Mouse (Mus musculus) lung, postnatal 0 days (tissue): Measurements from ENCODE around the gene Arhgef19. TPM values are rescaled to one million over a fixed set of nuclear protein-coding genes. Genes with fewer than 3 reads are reported as not detected.

ENCODE experiments used
- ATAC-seq: fragments of 200-750 bp; cut with Nextera tagmentation; 2 replicates; pipeline ENCODE4 v1.8.0; 2017; ENCODE audit warnings: moderate library complexity
- DNase-seq: peaks from one replicate; pipeline ENCODE4 v3.0.0-alpha.2; 2016; ENCODE audit warnings: low spot score
- H3K27ac ChIP-seq: fragments of 300-500 bp; sonication (generic); 2 replicates; pipeline ENCODE4 v1.5.1; 2014; ENCODE audit warnings: antibody characterized with exemption, mild to moderate bottlenecking, low read length, mixed read lengths
- H3K27me3 ChIP-seq: fragments of 300-500 bp; sonication (generic); replicated peaks from 2 replicates; pipeline ENCODE4 v1.6.1; 2014; ENCODE audit warnings: low read length, mixed read lengths; ENCODE audit not compliant: insufficient read depth
- H3K36me3 ChIP-seq: fragments of 300-500 bp; sonication (generic); 2 replicates; pipeline ENCODE4 v1.6.1; 2014; ENCODE audit warnings: low read length, mixed read lengths; ENCODE audit not compliant: insufficient read depth
- H3K4me1 ChIP-seq: fragments of 300-500 bp; sonication (generic); 2 replicates; pipeline ENCODE4 v1.6.1; 2014; ENCODE audit warnings: antibody characterized with exemption, low read depth, low read length, mixed read lengths; ENCODE audit not compliant: insufficient read depth
- H3K4me2 ChIP-seq: fragments of 300-500 bp; sonication (generic); replicated peaks from 2 replicates; pipeline ENCODE4 v1.6.1; 2014; ENCODE audit warnings: low read depth, mild to moderate bottlenecking, low read length, moderate library complexity, mixed read lengths
- H3K4me3 ChIP-seq: fragments of 300-500 bp; sonication (generic); 2 replicates; pipeline ENCODE4 v1.5.1; 2014; ENCODE audit warnings: low read depth, low read length
- H3K9ac ChIP-seq: fragments of 300-500 bp; sonication (generic); replicated peaks from 2 replicates; pipeline ENCODE4 v1.6.1; 2014; ENCODE audit warnings: low read depth, mild to moderate bottlenecking
- H3K9me3 ChIP-seq: fragments of 300-500 bp; sonication (generic); 2 replicates; pipeline ENCODE4 v1.6.1; 2016; ENCODE audit warnings: low read length, mixed read lengths
- CTCF ChIP-seq: IDR thresholded peaks from 2 replicates; pipeline ENCODE4 v1.5.1; 2016; ENCODE audit warnings: antibody characterized with exemption, mild to moderate bottlenecking
- EP300 ChIP-seq: IDR thresholded peaks from 2 replicates; pipeline ENCODE4 v1.6.1; 2016; ENCODE audit warnings: antibody characterized with exemption, mild to moderate bottlenecking, control low read depth
- WGBS: fragments of 180-500 bp; shearing (Covaris S2); extraction: QIAGEN DNeasy Blood & Tissue Kit; methylation state at CpG from one replicate; pipeline ENCODE4 v1.1.7; 2014; 5-methylcytosine and 5-hydroxymethylcytosine counted together
- polyA plus RNA-seq: library from polyadenylated mRNA; unstranded; fragments of >200 nt; fragmentation: Nextera tagmentation; extraction: Ambion mirVana; gene quantifications from 2 replicates; pipeline ENCODE4 v1.2.1, GENCODE M21; 2015

The Arhgef19 gene
- polyA plus RNA-seq, 1 experiment from 2014 or later = 2.9 TPM

- no peak overlapping the region for H3K9ac ChIP-seq
- WGBS = 51% methylated on average over 12 of the region's 12 CpGs
- DNase-seq (no peak), ATAC-seq (no peak)
- H3K4me3 ChIP-seq = no peak overlapping the region
- H3K4me2 ChIP-seq = no peak overlapping the region
- no peaks in the 10 kb centered on the region for H3K9me3 ChIP-seq
- H3K4me1 ChIP-seq = peaks cover 29% of the 10 kb centered on the region
- no peak for TF ChIP-seq EP300
- TF ChIP-seq CTCF = no peak
- no peaks in the 10 kb centered on the region for H3K36me3 ChIP-seq
- H3K27ac ChIP-seq = no peak overlapping the region
- no peaks in the 10 kb centered on the region for H3K27me3 ChIP-seq
Observed at GRCm38 (mm10) chr4:141283176-141283878, 44.0 kb downstream of the Arhgef19 start.

- Histone ChIP-seq H3K9me3 (no peaks in the 10 kb centered on the region), H3K9ac (no peak overlapping the region), H3K27ac (no peak overlapping the region), H3K4me2 (no peak overlapping the region), H3K36me3 (no peaks in the 10 kb centered on the region), H3K4me1 (peaks cover 24% of the 10 kb centered on the region), H3K4me3 (no peak overlapping the region), H3K27me3 (no peaks in the 10 kb centered on the region)
- peak; percentile 13; the same call in 1 of the 2 replicates for ATAC-seq
- DNase-seq = peak; percentile 67
- peak; percentile 51; the same call in 1 of the 2 replicates for TF ChIP-seq EP300
- no peak for TF ChIP-seq CTCF
- WGBS = 19% methylated on average over 8 of the region's 8 CpGs
Observed at GRCm38 (mm10) chr4:141283879-141284411, 44.6 kb downstream of the Arhgef19 start.

- peaks cover 24% of the 10 kb centered on the region for H3K4me1 ChIP-seq
- DNase-seq (no peak), ATAC-seq (no peak)
- H3K4me2 ChIP-seq = no peak overlapping the region
- TF ChIP-seq EP300 = no peak
- no peak for TF ChIP-seq CTCF
- no peak overlapping the region for H3K27ac ChIP-seq
- no peaks in the 10 kb centered on the region for H3K36me3 ChIP-seq
- 71% methylated on average over 3 of the region's 3 CpGs for whole genome bisulfite sequencing
- no peak overlapping the region for H3K4me3 ChIP-seq
- no peaks in the 10 kb centered on the region for H3K27me3 ChIP-seq
- H3K9ac ChIP-seq = no peak overlapping the region
- no peaks in the 10 kb centered on the region for H3K9me3 ChIP-seq
Observed at GRCm38 (mm10) chr4:141284486-141284885, 45.2 kb downstream of the Arhgef19 start.

- H3K9me3 ChIP-seq = no peaks in the 10 kb centered on the region
- no peak for DNase-seq
- peaks cover 24% of the 10 kb centered on the region for H3K4me1 ChIP-seq
- 33% methylated on average over 8 of the region's 8 CpGs for WGBS
- no peak overlapping the region for H3K4me2 ChIP-seq
- TF ChIP-seq EP300 = no peak
- TF ChIP-seq CTCF = no peak
- H3K27me3 ChIP-seq = no peaks in the 10 kb centered on the region
- no peak overlapping the region for H3K9ac ChIP-seq
- no peak overlapping the region for H3K4me3 ChIP-seq
- H3K27ac ChIP-seq = 0 out of 2 replicates have a peak overlapping the region, but pooled peaks have one; percentile 11
- no peak for ATAC-seq
- no peaks in the 10 kb centered on the region for H3K36me3 ChIP-seq
Observed at GRCm38 (mm10) chr4:141285128-141285527, 45.8 kb downstream of the Arhgef19 start.

GRCm38 (mm10) chr4:141286860-141287517 lies 47.7 kb downstream of the Arhgef19 start:
- H3K4me3 ChIP-seq = no peak overlapping the region
- no peak overlapping the region for H3K4me2 ChIP-seq
- DNase-seq = peak; percentile 91
- H3K27me3 ChIP-seq = no peaks in the 10 kb centered on the region
- H3K9ac ChIP-seq = 0 out of 2 replicates have a peak overlapping the region, but pooled peaks have one; percentile 16
- ATAC-seq = peak; percentile 89
- H3K27ac ChIP-seq = peak overlapping the region; percentile 81
- WGBS = 19% methylated on average over 20 of the region's 20 CpGs
- H3K36me3 ChIP-seq = no peaks in the 10 kb centered on the region
- H3K9me3 ChIP-seq = no peaks in the 10 kb centered on the region
- peaks cover 25% of the 10 kb centered on the region for H3K4me1 ChIP-seq
- TF ChIP-seq EP300 (peak; percentile 78), CTCF (no peak)

GRCm38 (mm10) chr4:141287518-141288004 lies 48.3 kb downstream of the Arhgef19 start:
- ATAC-seq (peak; percentile 33), DNase-seq (peak; percentile 59)
- Histone ChIP-seq H3K9ac (0 out of 2 replicates have a peak overlapping the region, but pooled peaks have one; percentile 16), H3K9me3 (no peaks in the 10 kb centered on the region), H3K4me3 (no peak overlapping the region), H3K36me3 (no peaks in the 10 kb centered on the region), H3K27me3 (no peaks in the 10 kb centered on the region), H3K4me2 (no peak overlapping the region), H3K4me1 (peaks cover 19% of the 10 kb centered on the region), H3K27ac (peak overlapping the region; percentile 81)
- TF ChIP-seq CTCF = no peak
- peak; percentile 35 for TF ChIP-seq EP300
- 12% methylated on average over 15 of the region's 15 CpGs for WGBS
